ENCODE assay signal across 8 mouse cellular contexts in genomic region chr4:95317821-95318290, GRCm38 (mm10).
A peak's percentile ranks its signal among the peaks of the same experiment; 100 is the strongest.
DNase-seq lines count a peak whose midpoint lies in the region; ATAC-seq and TF ChIP-seq lines count a peak whose summit lies in the region.

No protein-coding gene starts in this region.

- H3K79me2 ChIP-seq in heart, adult 2 months (replicated peaks; ENCODE audit: control insufficient read depth, insufficient read depth, low read length) = no peaks in the 10 kb centered on the region

- no peak for TF ChIP-seq CTCF in heart, adult 2 months (IDR thresholded peaks at IDR 0.05)
- TF ChIP-seq CTCF in intestine, postnatal 0 days (IDR thresholded peaks at IDR 0.05; ENCODE audit: low read depth) = no peak

- no peaks in the 10 kb centered on the region for H3K36me3 ChIP-seq in embryonic facial prominence, embryonic 10.5 days (replicated peaks)
- H3K36me3 ChIP-seq in heart, adult 2 months (ENCODE audit: control insufficient read depth, insufficient read depth, low read length) = no peaks in the 10 kb centered on the region; the same call in 1 of the 2 replicates
- no peaks in the 10 kb centered on the region for H3K36me3 ChIP-seq in intestine, postnatal 0 days (ENCODE audit: control insufficient read depth, insufficient read depth)
- no peaks in the 10 kb centered on the region for H3K36me3 ChIP-seq in lung, embryonic 16.5 days (ENCODE audit: control insufficient read depth, insufficient read depth, low read length)
- H3K36me3 ChIP-seq in stomach, embryonic 14.5 days (ENCODE audit: control insufficient read depth, insufficient read depth, low read length) = no peaks in the 10 kb centered on the region

- H3K27me3 ChIP-seq in embryonic facial prominence, embryonic 10.5 days (replicated peaks; ENCODE audit: low read depth, poor library complexity, severe bottlenecking) = no peaks in the 10 kb centered on the region
- H3K27me3 ChIP-seq in heart, adult 2 months (ENCODE audit: control insufficient read depth, insufficient read depth, low read length) = no peaks in the 10 kb centered on the region
- no peaks in the 10 kb centered on the region for H3K27me3 ChIP-seq in intestine, postnatal 0 days (replicated peaks; ENCODE audit: control insufficient read depth, insufficient read depth, low read length)
- H3K27me3 ChIP-seq in lung, embryonic 16.5 days (ENCODE audit: control insufficient read depth, insufficient read depth, low read depth, low read length) = no peaks in the 10 kb centered on the region
- no peaks in the 10 kb centered on the region for H3K27me3 ChIP-seq in stomach, embryonic 14.5 days (ENCODE audit: control insufficient read depth, insufficient read depth, low read length)

- H3K4me2 ChIP-seq in intestine, postnatal 0 days (replicated peaks; ENCODE audit: low read depth) = no peak overlapping the region
- no peak overlapping the region for H3K4me2 ChIP-seq in lung, embryonic 16.5 days (ENCODE audit: low read depth, low read length)
- no peak overlapping the region for H3K4me2 ChIP-seq in stomach, embryonic 14.5 days (replicated peaks; ENCODE audit: low read depth, low read length)

- H3K4me3 ChIP-seq in embryonic facial prominence, embryonic 10.5 days = 0 out of 2 replicates have a peak overlapping the region, but pooled peaks have one; percentile 11
- no peak overlapping the region for H3K4me3 ChIP-seq in heart, adult 2 months
- H3K4me3 ChIP-seq in intestine, postnatal 0 days (ENCODE audit: low read depth, low read length) = no peak overlapping the region
- no peak overlapping the region for H3K4me3 ChIP-seq in lung, embryonic 16.5 days (ENCODE audit: low read length)
- no peak overlapping the region for H3K4me3 ChIP-seq in stomach, embryonic 14.5 days (ENCODE audit: low read depth, low read length)

- intact Hi-C loops in heart, adult 2 months (cut with DNase I) = loop anchor here (5.0 to 10.0 kb wide), 2 partner anchors 69 to 217 kb away; no protein-coding TSS in a partner anchor

- 0 out of 2 replicates have a peak, but pooled peaks have one; percentile 35 for TF ChIP-seq POLR2A in heart, adult 2 months (IDR thresholded peaks at IDR 0.05; ENCODE audit: insufficient read depth, low read depth, low read length)

- DNase-seq in cerebellum, postnatal 14 days = peak; percentile 2 to 19
- no peak for DNase-seq in cerebellum, postnatal 36 days
- DNase-seq in embryonic facial prominence, embryonic 10.5 days (ENCODE audit: low spot score) = peak; percentile 88
- peak; percentile 85 to 88 for DNase-seq in heart, adult 2 months
- DNase-seq in T-cell, adult 2 months (ENCODE audit: low spot score) = no peak

- TF ChIP-seq EP300 in heart, adult 2 months (IDR thresholded peaks at IDR 0.05; ENCODE audit: insufficient read depth, low read depth, low read length) = peak; percentile 90

- peak overlapping the region; percentile 83 for H3K27ac ChIP-seq in embryonic facial prominence, embryonic 10.5 days (replicated peaks)
- peak overlapping the region; percentile 64 for H3K27ac ChIP-seq in heart, adult 2 months
- no peak overlapping the region for H3K27ac ChIP-seq in intestine, postnatal 0 days (ENCODE audit: low read depth, low read length)
- peak overlapping the region; percentile 27; the same call in 1 of the 2 replicates for H3K27ac ChIP-seq in lung, embryonic 16.5 days (ENCODE audit: low read length)
- H3K27ac ChIP-seq in stomach, embryonic 14.5 days (ENCODE audit: low read length) = peak overlapping the region; percentile 75

- WGBS in embryonic facial prominence, embryonic 10.5 days = 30% methylated on average over 3 of the region's 3 CpGs
- 21% methylated on average over 3 of the region's 3 CpGs for WGBS in heart, adult 2 months
- WGBS in intestine, postnatal 0 days = 52% methylated on average over 3 of the region's 3 CpGs
- WGBS in lung, embryonic 16.5 days = 35% methylated on average over 3 of the region's 3 CpGs
- WGBS in stomach, embryonic 14.5 days = 26% methylated on average over 3 of the region's 3 CpGs

- ATAC-seq in intestine, postnatal 0 days = peak; percentile 49; the same call in 1 of the 2 replicates
- ATAC-seq in lung, embryonic 16.5 days (ENCODE audit: low read depth) = peak; percentile 94
- ATAC-seq in stomach, embryonic 14.5 days (ENCODE audit: insufficient number of reproducible peaks, insufficient read depth, low FRiP score, low read depth) = peak; percentile 72; the same call in 1 of the 2 replicates

- H3K4me1 ChIP-seq in embryonic facial prominence, embryonic 10.5 days = peaks cover 42% of the 10 kb centered on the region
- peaks cover 13% of the 10 kb centered on the region for H3K4me1 ChIP-seq in heart, adult 2 months (ENCODE audit: control insufficient read depth, insufficient read depth, low read length)
- H3K4me1 ChIP-seq in intestine, postnatal 0 days (replicated peaks; ENCODE audit: control insufficient read depth, insufficient read depth, low read length) = 0 out of 2 replicates have a peak, but pooled peaks cover 4% of the 10 kb centered on the region
- peaks cover 19% of the 10 kb centered on the region for H3K4me1 ChIP-seq in lung, embryonic 16.5 days (replicated peaks; ENCODE audit: control insufficient read depth, insufficient read depth, low read length)
- H3K4me1 ChIP-seq in stomach, embryonic 14.5 days (ENCODE audit: control insufficient read depth, insufficient read depth, low read length) = peaks cover 14% of the 10 kb centered on the region

- no peaks in the 10 kb centered on the region for H3K9me3 ChIP-seq in embryonic facial prominence, embryonic 10.5 days
- H3K9me3 ChIP-seq in intestine, postnatal 0 days (ENCODE audit: control insufficient read depth) = no peaks in the 10 kb centered on the region
- no peaks in the 10 kb centered on the region for H3K9me3 ChIP-seq in lung, embryonic 16.5 days (ENCODE audit: control insufficient read depth, low read length)
- H3K9me3 ChIP-seq in stomach, embryonic 14.5 days (ENCODE audit: control insufficient read depth, low read depth, low read length) = no peaks in the 10 kb centered on the region

- no peak overlapping the region for H3K9ac ChIP-seq in heart, adult 2 months (ENCODE audit: low read depth, low read length)
- H3K9ac ChIP-seq in intestine, postnatal 0 days (ENCODE audit: low read depth, low read length) = no peak overlapping the region
- no peak overlapping the region for H3K9ac ChIP-seq in lung, embryonic 16.5 days (ENCODE audit: low read length)
- no peak overlapping the region for H3K9ac ChIP-seq in stomach, embryonic 14.5 days (replicated peaks; ENCODE audit: low read depth, low read length)

Comparison
In these comparisons a context has a peak if more than half of its experiments do, and no peak if none do; other contexts are left out.
1. DNase-seq: peak in cerebellum, postnatal 14 days (2 of 2), embryonic facial prominence, embryonic 10.5 days (single experiment) and heart, adult 2 months (2 of 2); none in cerebellum, postnatal 36 days (0 of 2) and T-cell, adult 2 months (single experiment).
2. Peak in every context shown above with its lines, with median percentiles within 50 percentile points of each other: ATAC-seq.